Mouse (Mus musculus): ENCODE results near the gene Eln. TPM values are rescaled to one million over a fixed set of nuclear protein-coding genes. Genes with fewer than 3 reads are reported as not detected.

The Eln gene
- polyA plus RNA-seq, 2 experiments: 1.7 to 3.6 TPM

DNA sequence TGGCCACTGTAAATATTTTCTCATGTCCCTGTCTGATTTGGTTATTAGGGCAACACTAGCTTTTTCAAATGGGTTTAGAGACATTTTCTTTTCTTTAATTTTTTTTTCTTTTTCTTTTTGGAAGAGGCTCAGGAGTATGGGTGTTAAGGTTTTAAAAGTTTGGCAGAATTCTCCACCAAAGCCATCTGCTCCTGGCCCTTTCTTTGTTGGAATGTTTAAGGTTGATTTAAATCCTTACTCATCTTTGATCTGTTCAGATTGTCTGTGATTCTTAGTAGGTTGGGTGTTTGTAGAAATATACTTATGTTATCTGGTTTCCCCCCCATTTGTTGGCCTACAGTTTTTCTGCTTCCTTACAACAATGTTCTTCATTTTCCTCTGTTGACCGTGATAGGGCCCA, 54.4 kb downstream of the Eln start:
- WGBS (ENCODE audit: insufficient replicate concordance): 59% methylated on average over 1 of the region's 1 CpGs
- TF ChIP-seq CTCF (IDR thresholded peaks at IDR 0.05; ENCODE audit: low read depth) (no peak), EP300 (IDR thresholded peaks at IDR 0.05; ENCODE audit: low read depth) (no peak)
- no peak overlapping the region for H3K9ac ChIP-seq (replicated peaks)
- H3K4me3 ChIP-seq (ENCODE audit: insufficient read depth in 1 of 2, low read depth in 2 of 2, low read length in 2 of 2): no peak overlapping the region
- no peaks in the 10 kb centered on the region for H3K9me3 ChIP-seq (ENCODE audit: control insufficient read depth, low read length)
- ATAC-seq (ENCODE audit: insufficient read depth) (no peak), DNase-seq (ENCODE audit: low read depth in 3 of 3, low spot score in 3 of 3) (no peak)
- H3K4me2 ChIP-seq (ENCODE audit: low read depth): no peak overlapping the region
- H3K27me3 ChIP-seq (ENCODE audit: control insufficient read depth, insufficient read depth, low read length): no peaks in the 10 kb centered on the region; the same call in 1 of the 2 replicates
- H3K36me3 ChIP-seq (replicated peaks; ENCODE audit: control insufficient read depth, insufficient read depth, low read depth): no peaks in the 10 kb centered on the region
- no peak overlapping the region for H3K27ac ChIP-seq
- H3K4me1 ChIP-seq (replicated peaks; ENCODE audit: control insufficient read depth in 2 of 2, insufficient read depth in 2 of 2, low read length in 1 of 2): peaks cover 2 to 3% of the 10 kb centered on the region in 2 experiments

- peak overlapping the region; percentile 49 for H3K27ac ChIP-seq
- H3K9ac ChIP-seq (replicated peaks): peak overlapping the region; percentile 10; the same call in 1 of the 2 replicates
- no peaks in the 10 kb centered on the region for H3K36me3 ChIP-seq (replicated peaks; ENCODE audit: control insufficient read depth, insufficient read depth, low read depth)
- peak overlapping the region; percentile 55 to 64 for H3K4me3 ChIP-seq (ENCODE audit: insufficient read depth in 1 of 2, low read depth in 2 of 2, low read length in 2 of 2)
- no peaks in the 10 kb centered on the region; the same call in 1 of the 2 replicates for H3K27me3 ChIP-seq (ENCODE audit: control insufficient read depth, insufficient read depth, low read length)
- H3K4me1 ChIP-seq (replicated peaks; ENCODE audit: control insufficient read depth in 2 of 2, insufficient read depth in 2 of 2, low read length in 1 of 2): peaks cover 2 to 3% of the 10 kb centered on the region in 2 experiments
- H3K9me3 ChIP-seq (ENCODE audit: control insufficient read depth, low read length): no peaks in the 10 kb centered on the region
- under 1% methylated on average over 38 of the region's 38 CpGs for WGBS (ENCODE audit: insufficient replicate concordance)
- peak; percentile 79 for TF ChIP-seq CTCF (IDR thresholded peaks at IDR 0.05; ENCODE audit: low read depth)
- no peak for TF ChIP-seq EP300 (IDR thresholded peaks at IDR 0.05; ENCODE audit: low read depth)
- ATAC-seq (ENCODE audit: insufficient read depth) (peak; percentile 95), DNase-seq (ENCODE audit: low read depth in 3 of 3, low spot score in 3 of 3) (peak; percentile 97 to 99 (median 97))
- peak overlapping the region; percentile 91 for H3K4me2 ChIP-seq (ENCODE audit: low read depth)
Measured at GRCm38 (mm10) chr5:134688718-134689284, 58.3 kb downstream of the Eln start.

GRCm38 (mm10) chr5:134688086-134688717, 58.9 kb downstream of the Eln start, which contains the start of gene Limk1:
TSS of gene Limk1 (minus strand) at chr5:134688598.
- Histone ChIP-seq H3K27me3 (ENCODE audit: control insufficient read depth, insufficient read depth, low read length) (no peaks in the 10 kb centered on the region; the same call in 1 of the 2 replicates), H3K9me3 (ENCODE audit: control insufficient read depth, low read length) (no peaks in the 10 kb centered on the region), H3K4me2 (ENCODE audit: low read depth) (peak within 1 kb of the TSS; percentile 91), H3K27ac (peak within 1 kb of the TSS; percentile 49), H3K36me3 (replicated peaks; ENCODE audit: control insufficient read depth, insufficient read depth, low read depth) (no peaks in the 10 kb centered on the region), H3K4me1 (replicated peaks; ENCODE audit: control insufficient read depth in 2 of 2, insufficient read depth in 2 of 2, low read length in 1 of 2) (peaks cover 2 to 3% of the 10 kb centered on the region in 2 experiments), H3K9ac (replicated peaks) (peak within 1 kb of the TSS; percentile 50), H3K4me3 (ENCODE audit: insufficient read depth in 1 of 2, low read depth in 2 of 2, low read length in 2 of 2) (peak within 1 kb of the TSS; percentile 55 to 64)
- TF ChIP-seq CTCF (IDR thresholded peaks at IDR 0.05; ENCODE audit: low read depth): no peak
- no peak for ATAC-seq (ENCODE audit: insufficient read depth)
- DNase-seq (ENCODE audit: low read depth in 3 of 3, low spot score in 3 of 3): no peak
- under 1% methylated on average over 61 of the region's 69 CpGs for WGBS (ENCODE audit: insufficient replicate concordance)

DNA sequence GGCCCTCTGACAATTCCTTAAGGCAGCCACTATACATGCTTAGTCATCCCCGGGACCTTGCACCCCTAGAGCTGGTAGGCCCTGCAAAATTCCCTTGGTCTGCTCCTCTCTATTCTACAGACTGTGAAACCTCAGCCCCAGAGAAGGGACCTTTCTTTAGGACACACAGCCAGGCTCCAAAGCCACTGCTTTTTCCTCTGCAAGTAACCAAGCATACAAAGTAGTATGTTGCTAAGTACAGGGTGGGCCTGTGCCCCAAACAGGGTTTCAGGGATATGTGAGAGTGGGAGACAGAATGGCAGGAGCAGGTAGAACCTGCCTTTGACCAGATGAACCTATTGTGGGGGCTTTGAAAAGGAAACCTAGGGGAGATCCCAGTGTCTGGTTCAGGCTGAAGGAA, 59.9 kb downstream of the Eln start:
- ATAC-seq (ENCODE audit: insufficient read depth) (no peak), DNase-seq (ENCODE audit: low read depth in 3 of 3, low spot score in 3 of 3) (no peak)
- no peaks in the 10 kb centered on the region for H3K36me3 ChIP-seq (replicated peaks; ENCODE audit: control insufficient read depth, insufficient read depth, low read depth)
- H3K27ac ChIP-seq: no peak overlapping the region
- H3K4me2 ChIP-seq (ENCODE audit: low read depth): no peak overlapping the region
- no peaks in the 10 kb centered on the region; the same call in 1 of the 2 replicates for H3K27me3 ChIP-seq (ENCODE audit: control insufficient read depth, insufficient read depth, low read length)
- TF ChIP-seq EP300 (IDR thresholded peaks at IDR 0.05; ENCODE audit: low read depth): no peak
- no peak for TF ChIP-seq CTCF (IDR thresholded peaks at IDR 0.05; ENCODE audit: low read depth)
- H3K4me1 ChIP-seq (replicated peaks; ENCODE audit: control insufficient read depth in 2 of 2, insufficient read depth in 2 of 2, low read length in 1 of 2): peaks cover 2 to 3% of the 10 kb centered on the region in 2 experiments
- no peak overlapping the region for H3K9ac ChIP-seq (replicated peaks)
- no peak overlapping the region for H3K4me3 ChIP-seq (ENCODE audit: insufficient read depth in 1 of 2, low read depth in 2 of 2, low read length in 2 of 2)
- 61% methylated on average over 1 of the region's 1 CpGs for WGBS (ENCODE audit: insufficient replicate concordance)
- no peaks in the 10 kb centered on the region for H3K9me3 ChIP-seq (ENCODE audit: control insufficient read depth, low read length)

DNA sequence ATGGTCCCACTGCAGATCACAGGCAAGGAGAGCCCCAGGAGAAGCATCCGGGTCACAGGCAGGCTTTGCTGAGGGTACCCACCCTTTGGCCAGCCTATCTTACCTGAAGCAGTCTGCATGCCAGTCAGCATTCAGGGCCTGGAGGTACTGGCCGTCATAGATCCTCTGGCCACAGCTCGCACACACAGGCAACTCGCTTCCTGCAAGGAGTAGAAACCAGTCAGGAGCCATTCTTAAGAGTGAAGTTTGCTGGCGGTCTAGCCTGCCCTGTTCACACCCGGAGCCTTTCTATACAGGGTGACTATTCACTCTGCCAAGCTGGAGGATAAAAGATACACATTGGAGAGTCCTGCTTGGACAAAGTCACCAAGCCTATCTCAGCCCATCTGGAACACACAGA, 60.6 kb downstream of the Eln start:
- Histone ChIP-seq H3K27me3 (ENCODE audit: control insufficient read depth, insufficient read depth, low read length) (no peaks in the 10 kb centered on the region; the same call in 1 of the 2 replicates), H3K27ac (no peak overlapping the region), H3K4me3 (ENCODE audit: insufficient read depth in 1 of 2, low read depth in 2 of 2, low read length in 2 of 2) (no peak overlapping the region), H3K9ac (replicated peaks) (no peak overlapping the region), H3K4me2 (ENCODE audit: low read depth) (no peak overlapping the region), H3K9me3 (ENCODE audit: control insufficient read depth, low read length) (no peaks in the 10 kb centered on the region), H3K4me1 (replicated peaks; ENCODE audit: control insufficient read depth in 2 of 2, insufficient read depth in 2 of 2, low read length in 1 of 2) (peaks cover 2 to 3% of the 10 kb centered on the region in 2 experiments), H3K36me3 (replicated peaks; ENCODE audit: control insufficient read depth, insufficient read depth, low read depth) (no peaks in the 10 kb centered on the region)
- no peak for ATAC-seq (ENCODE audit: insufficient read depth)
- no peak for DNase-seq (ENCODE audit: low read depth in 3 of 3, low spot score in 3 of 3)
- WGBS (ENCODE audit: insufficient replicate concordance): 72% methylated on average over 6 of the region's 6 CpGs
- TF ChIP-seq EP300 (IDR thresholded peaks at IDR 0.05; ENCODE audit: low read depth) (no peak), CTCF (IDR thresholded peaks at IDR 0.05; ENCODE audit: low read depth) (no peak)
